Mouse (Mus musculus) embryonic stem cell, embryonic (primary cell): ENCODE results near the gene Crygn.
"Not testable (repeated sequence)": the region's sequence is repeated elsewhere in the genome, so short reads cannot be mapped to it uniquely, and the experiment has no call there.

Experiments used
- CTCF ChIA-PET, 4 experiments: fragments of 300-600 bp in 2 of 4; fragments of 350-600 bp in 2 of 4; sonication (Branson Sonifier 250); formaldehyde crosslinking; loops; one replicate each; lab custom pipeline; 2022; ENCODE audit warnings: inconsistent platforms in 2 of 4; lab: Charles Lee
- POLR2A ChIA-PET, 4 experiments: fragments of 300-600 bp in 2 of 4; fragments of 350-600 bp in 2 of 4; sonication (Branson Sonifier 250); formaldehyde crosslinking; loops; one replicate each; lab custom pipeline; 2022; ENCODE audit warnings: antibody characterized with exemption in 4 of 4, inconsistent platforms in 1 of 4; lab: Charles Lee

Crygn gene

DNA sequence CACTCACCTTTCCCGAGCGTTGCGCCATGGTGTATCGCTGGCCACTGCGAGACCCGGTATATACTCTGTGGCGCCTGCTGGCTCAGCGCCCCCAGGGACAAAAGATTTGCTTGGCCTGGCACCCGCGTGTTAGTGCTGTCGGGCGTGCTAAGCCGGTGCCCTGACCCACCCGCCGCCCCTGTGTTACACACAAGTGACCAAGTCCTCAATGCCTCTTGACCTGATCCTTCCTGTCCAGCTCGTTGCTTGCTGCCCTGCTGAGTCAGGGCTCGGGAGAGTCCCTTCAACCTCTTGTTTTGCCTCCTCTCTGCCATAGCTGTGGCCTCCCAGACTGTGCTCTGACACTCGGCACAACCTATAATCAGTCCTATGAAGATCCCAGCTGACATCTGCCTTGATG is at the start of gene Crygn:
Gene Crygn (minus strand): TSS at position 193 of the 400 bp plus-strand sequence.
- POLR2A ChIA-PET: interaction anchor here in 2 of 4 experiments (0.7 to 3.7 kb wide), 9 partner anchors 8 to 74 kb away, joined by 3 to 26 read pairs (median 3); partner anchors contain the start of genes Nub1 (in 1 of the 2) and Wdr86 (in 1 of the 2)
- CTCF ChIA-PET: interaction anchor here in 2 of 4 experiments (0.6 to 1.4 kb wide), 3 partner anchors 22 to 249 kb away, joined by 3 to 5 read pairs (median 4); no protein-coding TSS in a partner anchor

DNA sequence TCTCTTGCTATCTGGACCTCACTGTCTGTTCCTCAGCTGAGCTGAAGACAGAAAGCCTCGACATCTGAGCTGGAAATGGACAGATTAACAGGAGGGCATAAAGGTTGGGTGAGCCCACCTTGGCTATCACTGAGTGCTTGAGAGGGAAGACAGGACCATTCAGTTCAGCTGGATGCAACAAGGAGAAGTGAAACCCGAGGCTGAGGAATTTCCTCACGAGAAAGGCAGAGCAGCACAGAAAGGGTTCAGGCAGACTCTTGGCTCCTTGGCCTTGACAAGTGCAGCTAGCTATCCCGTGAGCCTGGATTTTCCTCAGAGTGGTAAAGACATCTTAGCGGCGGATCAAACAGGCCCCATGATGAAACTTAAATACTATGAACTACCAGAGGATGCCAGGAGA is 47.4 kb upstream of the Crygn start:
- ChIA-PET CTCF (interaction anchor here in 1 of 4 experiments (0.8 to 1.2 kb wide), 2 partner anchors 53 to 205 kb away, joined by 3 to 4 read pairs; no protein-coding TSS in a partner anchor), POLR2A (interaction anchor here in 1 of 4 experiments (1.2 to 1.9 kb wide), 4 partner anchors 19 to 55 kb away, joined by 3 to 6 read pairs (median 4); no protein-coding TSS in a partner anchor)

DNA sequence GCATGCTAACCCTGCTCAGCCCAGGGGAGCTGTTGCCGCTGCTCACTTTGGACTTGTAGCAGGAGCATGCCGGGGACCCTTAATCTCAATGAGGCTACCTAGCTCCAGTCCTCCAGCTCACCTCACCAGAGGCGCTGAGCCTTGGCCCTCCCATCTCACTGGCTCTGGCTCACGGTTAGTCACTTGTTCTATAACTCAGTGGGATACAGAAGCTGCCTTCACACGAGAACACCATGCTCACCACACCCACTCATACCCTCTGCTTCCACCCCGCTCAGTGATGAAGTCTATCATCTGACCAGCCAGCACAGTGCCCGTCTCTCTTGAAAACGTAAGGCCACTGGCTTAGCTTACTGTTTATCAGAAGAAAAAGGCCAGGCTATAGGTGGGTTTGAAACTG is 46.9 kb upstream of the Crygn start:
- ChIA-PET CTCF (interaction anchor here in 1 of 4 experiments (0.8 to 1.2 kb wide), 2 partner anchors 53 to 206 kb away, joined by 3 to 4 read pairs; no protein-coding TSS in a partner anchor), POLR2A (interaction anchor here in 2 of 4 experiments (0.6 to 1.9 kb wide), 5 partner anchors 22 to 120 kb away, joined by 4 to 6 read pairs (median 5); partner anchors contain the start of gene Rheb (in 1 of the 2))

DNA sequence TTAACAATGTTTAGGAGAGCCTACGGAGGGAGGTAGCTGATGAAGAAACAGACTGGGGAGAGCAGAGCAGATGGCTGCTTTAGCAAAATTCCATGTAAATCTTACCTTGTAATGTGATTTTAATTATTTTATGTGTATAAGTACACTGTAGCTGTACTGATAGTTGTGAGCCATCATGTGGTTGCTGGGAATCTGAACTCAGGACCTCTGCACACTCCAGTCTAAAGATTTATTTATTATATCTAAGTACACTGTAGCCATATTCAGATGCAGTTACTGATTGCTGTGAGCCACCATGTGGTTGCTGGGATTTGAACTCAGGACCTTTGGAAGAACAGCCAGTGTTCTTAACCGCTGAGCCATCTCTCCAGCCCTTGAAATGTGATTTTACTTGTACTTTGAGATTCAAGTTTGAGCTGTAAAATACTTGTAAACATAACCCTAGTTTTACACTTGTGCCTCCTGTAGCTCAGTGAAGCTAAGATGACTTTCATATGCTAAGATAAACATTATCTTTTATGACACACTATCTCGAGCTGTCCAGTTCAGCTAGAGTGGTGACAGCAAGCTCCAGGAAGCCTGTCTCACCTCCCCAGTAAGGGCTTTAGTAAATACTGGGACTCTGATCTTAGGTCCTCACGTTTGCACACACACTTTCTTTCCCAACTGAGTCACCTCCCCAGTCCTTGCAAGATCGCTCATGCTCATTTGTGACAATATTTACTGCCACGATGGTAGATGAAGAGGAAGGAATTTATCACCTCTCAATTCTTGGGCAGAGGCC is 44.2 kb upstream of the Crygn start:
- ChIA-PET CTCF (interaction anchor here in 1 of 4 experiments (0.8 kb wide), 1 partner anchor 10 kb away, joined by 3 read pairs; no protein-coding TSS in a partner anchor), POLR2A (no interaction called here)

DNA sequence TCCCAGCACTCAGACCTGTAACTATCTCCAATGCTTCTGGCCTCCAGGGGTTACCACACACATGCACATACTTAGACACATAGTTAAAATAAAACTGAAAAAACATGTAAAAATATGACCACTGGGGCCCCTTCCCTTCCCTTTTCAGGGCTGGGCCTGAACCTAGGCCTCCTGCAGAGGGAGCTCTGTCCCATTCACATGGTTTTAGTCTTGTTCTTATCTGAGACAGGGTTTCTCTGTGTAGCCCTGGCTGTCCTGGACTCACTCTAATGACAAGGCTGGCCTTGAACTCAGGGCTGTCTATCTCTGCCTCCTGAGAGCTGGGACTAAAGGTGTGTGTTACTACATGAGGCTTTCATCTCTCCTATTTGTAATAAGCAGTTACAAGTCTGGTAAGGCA is 42.6 kb upstream of the Crygn start:
- CTCF ChIA-PET: interaction anchor here in 3 of 4 experiments (0.6 to 2.7 kb wide), 8 partner anchors 21 to 210 kb away, joined by 3 to 8 read pairs (median 3); no protein-coding TSS in a partner anchor
- POLR2A ChIA-PET: interaction anchor here in 2 of 4 experiments (0.8 to 1.2 kb wide), 4 partner anchors 48 to 115 kb away, joined by 3 to 4 read pairs (median 3); partner anchors contain the start of gene Nub1 (in 1 of the 2)

DNA sequence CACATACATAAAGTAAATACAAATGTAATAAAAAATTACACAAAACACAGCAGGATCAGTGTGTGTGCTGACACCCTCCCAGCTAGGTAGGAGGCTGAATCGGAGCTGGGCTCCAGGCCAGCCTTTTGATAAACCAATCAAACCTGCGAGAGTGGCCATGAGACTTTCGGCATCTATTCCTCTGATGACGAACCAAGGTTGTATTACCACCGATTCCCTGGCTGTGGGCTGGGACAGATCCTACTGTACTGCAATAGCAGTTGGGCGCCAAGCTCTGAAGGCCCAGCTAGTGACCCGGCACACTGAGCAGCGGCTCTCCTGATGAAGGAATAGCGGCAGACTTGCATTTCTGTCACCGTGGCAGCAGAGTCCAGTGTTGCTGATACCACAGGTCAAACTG is 40.8 kb upstream of the Crygn start:
- POLR2A ChIA-PET: interaction anchor here in 3 of 4 experiments (0.7 to 1.3 kb wide), 5 partner anchors 12 to 113 kb away, joined by 3 to 4 read pairs (median 3); partner anchors contain the start of genes Nub1 (in 1 of the 3) and Rheb (in 1 of the 3)
- CTCF ChIA-PET: interaction anchor here in 2 of 4 experiments (2.0 to 2.7 kb wide), 2 partner anchors 19 to 212 kb away, joined by 5 to 8 read pairs; no protein-coding TSS in a partner anchor

DNA sequence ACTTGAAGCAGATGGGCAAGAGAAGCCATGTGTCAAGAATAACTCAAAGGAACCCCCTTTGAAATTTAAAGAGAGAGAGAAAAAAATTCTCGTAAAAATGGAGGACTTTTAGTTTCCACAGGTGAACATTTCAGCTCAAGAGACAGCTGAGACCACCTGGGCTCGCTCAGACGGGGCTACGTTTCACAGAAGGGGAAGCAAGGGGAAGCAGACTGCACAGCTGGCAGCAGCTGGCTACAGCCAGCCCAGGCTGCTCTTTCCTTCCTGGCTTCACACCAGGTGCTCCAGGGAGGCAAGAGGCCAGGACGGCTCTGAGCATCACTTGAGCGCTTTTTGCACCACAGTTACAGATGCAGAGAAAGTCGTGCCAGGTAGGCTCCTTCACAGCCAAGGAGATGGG is 40.0 kb upstream of the Crygn start:
- ChIA-PET POLR2A (interaction anchor here in 3 of 4 experiments (0.8 to 1.0 kb wide), 3 partner anchors 9 to 119 kb away, joined by 3 to 4 read pairs (median 3); partner anchors contain the start of gene Rheb (in 1 of the 3)), CTCF (interaction anchor here in 1 of 4 experiments (2.0 kb wide), 1 partner anchor 18 kb away, joined by 5 read pairs; no protein-coding TSS in a partner anchor)

DNA sequence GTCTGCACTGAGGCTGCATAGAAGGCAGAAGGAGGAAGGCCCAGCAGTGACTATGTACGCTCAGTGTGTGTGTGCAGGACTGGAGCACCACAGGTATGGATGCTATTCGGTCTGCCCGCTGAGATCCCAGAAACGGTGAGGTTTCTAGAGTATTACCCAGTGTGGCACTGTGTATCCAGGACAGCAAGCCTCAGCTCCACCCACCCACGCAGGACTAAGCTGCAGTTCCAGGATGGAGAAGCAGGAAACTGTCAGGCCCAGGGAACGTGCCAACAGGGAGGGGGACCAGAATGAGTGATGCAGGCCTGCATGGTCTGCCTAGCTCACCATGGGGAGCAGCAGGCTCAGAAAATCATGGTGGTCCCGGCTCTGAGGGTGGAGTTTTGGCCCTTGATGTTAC is 35.2 kb upstream of the Crygn start:
- POLR2A ChIA-PET: interaction anchor here in 3 of 4 experiments (0.6 to 2.0 kb wide), 5 partner anchors 14 to 107 kb away, joined by 3 to 6 read pairs (median 5); partner anchors contain the start of gene Nub1 (in 1 of the 3)
- CTCF ChIA-PET: interaction anchor here in 3 of 4 experiments (0.5 to 1.0 kb wide), 5 partner anchors 12 to 218 kb away, joined by 3 to 13 read pairs (median 4); no protein-coding TSS in a partner anchor

DNA sequence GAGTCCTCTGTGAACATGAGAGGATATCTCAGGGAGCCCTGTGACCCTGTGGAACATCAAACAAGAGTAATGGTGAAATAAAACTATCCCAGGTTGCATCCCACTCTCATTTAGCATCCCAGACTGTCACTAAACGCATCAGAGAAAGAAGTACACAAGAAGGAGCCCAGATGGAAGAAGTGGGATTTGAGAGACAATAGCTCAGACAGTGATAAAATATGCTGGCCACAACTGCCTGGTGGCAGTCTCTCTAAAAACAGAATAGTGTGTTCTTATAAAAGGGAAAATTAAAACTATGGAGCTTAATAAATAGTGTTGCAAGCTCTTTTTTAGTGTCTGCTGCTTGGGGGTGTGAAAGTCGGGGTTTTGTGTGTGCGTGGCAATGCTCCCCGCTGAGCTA is 25.1 kb upstream of the Crygn start:
- ChIA-PET POLR2A (interaction anchor here in 3 of 4 experiments (0.6 to 1.5 kb wide), 4 partner anchors 31 to 446 kb away, joined by 3 to 5 read pairs (median 3); no protein-coding TSS in a partner anchor), CTCF (no interaction called here)

DNA sequence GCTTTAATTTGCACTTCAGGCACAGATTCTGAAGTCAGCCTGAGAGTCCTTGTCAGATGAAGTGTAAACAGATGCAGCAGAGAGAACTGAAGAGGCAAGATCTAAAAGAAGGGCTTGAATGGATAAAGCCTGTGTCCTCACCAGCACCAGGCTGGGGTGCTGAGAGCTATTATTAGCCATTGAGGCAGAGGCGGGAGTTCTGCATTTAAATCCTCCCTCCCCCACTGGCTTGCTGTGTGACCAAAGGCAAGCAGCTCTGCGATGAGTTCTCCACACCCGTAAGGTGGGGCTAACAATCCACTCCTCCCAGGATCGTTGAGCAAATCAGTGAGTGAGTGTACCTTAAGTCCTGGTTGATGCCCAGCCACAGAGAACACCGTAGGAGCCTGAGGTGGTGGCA is 23.2 kb upstream of the Crygn start:
- POLR2A ChIA-PET: interaction anchor here in 3 of 4 experiments (0.5 to 6.3 kb wide), 7 partner anchors 18 to 229 kb away, joined by 3 to 56 read pairs (median 3); partner anchors contain the start of genes Nub1 (in 2 of the 3) and Crygn (in 1 of the 3)
- CTCF ChIA-PET: interaction anchor here in 3 of 4 experiments (0.5 to 2.6 kb wide), 7 partner anchors 12 to 1042 kb away, joined by 3 to 23 read pairs (median 3); no protein-coding TSS in a partner anchor

DNA sequence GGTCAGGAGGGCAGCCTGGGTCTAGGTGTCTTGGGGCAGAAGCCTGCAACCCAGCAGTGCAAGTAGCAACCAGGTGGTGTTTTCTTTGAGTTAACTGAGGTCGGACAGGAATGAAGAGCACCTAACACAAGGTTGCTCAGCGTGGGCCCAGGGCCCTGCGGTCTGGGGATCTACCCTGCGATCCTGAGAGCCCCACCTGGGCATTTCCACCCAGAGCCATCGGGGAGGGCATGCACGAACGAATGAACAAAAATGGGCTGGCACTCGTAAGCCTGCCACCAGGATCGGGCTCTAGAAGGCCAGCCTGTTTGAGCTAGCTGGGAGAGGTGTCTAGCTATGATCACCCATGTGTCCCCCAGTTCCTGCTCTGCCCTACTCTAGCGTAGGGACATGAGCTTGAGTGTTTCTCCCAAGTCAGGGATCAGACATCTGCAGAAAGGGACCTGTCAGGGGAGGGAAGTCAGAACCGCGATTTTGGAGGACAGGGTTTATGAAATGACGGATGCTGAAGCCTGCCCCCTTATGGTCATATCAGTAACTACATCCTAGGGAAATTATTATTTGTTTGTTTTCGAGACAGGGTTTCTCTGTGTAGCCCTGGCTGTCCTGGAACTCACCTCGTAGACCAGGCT is 22.2 kb upstream of the Crygn start:
- CTCF ChIA-PET: interaction anchor here (0.5 to 2.6 kb wide), 22 partner anchors 13 to 1555 kb away, joined by 3 to 23 read pairs (median 4); partner anchors contain the start of genes Crygn (in 1 of the 4) and Rheb (in 1 of the 4)
- POLR2A ChIA-PET: interaction anchor here in 3 of 4 experiments (0.5 to 6.3 kb wide), 13 partner anchors 13 to 104 kb away, joined by 3 to 56 read pairs (median 5); partner anchors contain the start of genes Crygn (in 1 of the 3), Nub1 (in 1 of the 3) and Rheb (in 1 of the 3)

DNA sequence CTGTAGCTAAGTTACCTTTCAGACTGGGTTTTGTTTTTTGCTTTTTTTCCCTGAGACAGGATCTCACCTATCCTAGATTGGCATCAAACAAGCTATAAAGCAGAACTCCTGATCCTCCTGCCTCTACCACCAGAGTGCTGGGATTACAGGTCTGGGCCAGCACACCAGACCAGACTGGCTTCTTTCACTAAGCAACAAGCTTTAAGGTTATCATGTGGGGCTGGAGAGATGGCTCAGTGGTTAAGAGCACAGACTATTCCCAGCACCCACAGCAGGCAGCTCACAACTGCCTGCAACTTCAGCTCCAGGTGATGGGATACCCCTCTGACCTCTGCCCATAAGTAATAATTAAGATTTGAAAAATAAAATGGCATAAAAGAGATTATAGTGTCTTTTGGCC is 21.5 kb upstream of the Crygn start:
- ChIA-PET POLR2A (interaction anchor here (0.8 to 6.3 kb wide), 13 partner anchors 13 to 303 kb away, joined by 3 to 56 read pairs (median 5); partner anchors contain the start of genes Nub1 (in 3 of the 4) and Crygn (in 1 of the 4)), CTCF (interaction anchor here (0.5 to 2.6 kb wide), 22 partner anchors 14 to 1554 kb away, joined by 3 to 23 read pairs (median 4); partner anchors contain the start of genes Crygn (in 1 of the 4) and Rheb (in 1 of the 4))

DNA sequence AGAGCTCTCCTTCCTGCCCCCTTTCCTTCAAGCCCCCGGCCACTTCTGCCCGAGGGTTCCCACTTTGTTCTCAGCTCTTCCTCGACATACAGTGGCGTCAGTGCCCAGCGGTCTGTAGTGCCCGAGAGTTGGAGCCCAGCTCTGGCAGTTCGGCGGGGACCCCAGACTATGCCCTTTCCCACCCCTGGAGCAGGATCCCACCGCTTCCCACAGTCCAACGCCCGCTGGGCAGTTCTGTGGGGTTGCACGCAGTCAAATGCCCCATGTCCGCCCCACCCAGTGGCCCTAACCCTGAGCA is 21.0 kb upstream of the Crygn start:
- ChIA-PET CTCF (interaction anchor here (0.5 to 2.6 kb wide), 13 partner anchors 20 to 885 kb away, joined by 3 to 23 read pairs (median 4); no protein-coding TSS in a partner anchor), POLR2A (interaction anchor here (0.7 to 6.3 kb wide), 15 partner anchors 14 to 304 kb away, joined by 3 to 56 read pairs (median 5); partner anchors contain the start of genes Nub1 (in 3 of the 4) and Crygn (in 1 of the 4))

DNA sequence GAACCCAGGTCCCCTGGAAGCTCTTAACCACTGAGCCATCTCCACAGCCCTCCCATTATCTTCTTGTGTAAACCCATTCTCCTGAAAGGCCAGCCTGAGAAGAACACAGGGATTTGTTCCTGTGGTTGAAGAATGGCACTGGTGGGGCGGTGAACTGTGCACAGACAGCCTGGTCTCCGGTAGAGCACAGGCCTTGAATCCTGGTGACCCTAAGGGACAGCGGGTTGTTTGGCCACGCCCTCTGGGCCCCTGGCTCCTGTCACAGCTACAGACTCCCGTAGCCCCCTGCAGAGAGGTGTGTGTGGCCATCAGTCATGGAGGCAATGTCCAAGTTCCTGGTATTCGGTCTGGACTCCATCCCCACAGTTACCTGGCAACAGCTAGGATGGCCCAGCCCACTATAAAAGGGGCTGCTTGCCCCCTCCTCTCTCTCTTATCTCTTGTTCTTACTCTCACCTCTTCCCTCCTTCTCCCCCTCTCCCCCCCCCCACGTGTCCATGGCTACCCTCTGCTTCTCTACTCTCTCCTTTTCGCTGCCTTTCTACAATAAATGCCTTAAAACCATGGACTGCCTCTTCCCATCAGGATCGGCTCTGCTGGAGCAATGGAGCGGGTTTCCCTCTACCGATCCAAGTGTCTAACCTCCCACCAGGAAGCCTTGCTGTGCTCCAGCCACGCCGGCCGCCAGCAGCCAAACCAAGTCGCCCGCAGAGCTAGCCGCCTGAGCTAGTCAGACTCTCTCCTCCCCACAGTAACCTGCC is 20.5 kb upstream of the Crygn start:
- CTCF ChIA-PET: interaction anchor here (0.6 to 2.6 kb wide), 12 partner anchors 20 to 884 kb away, joined by 3 to 23 read pairs (median 4); no protein-coding TSS in a partner anchor

DNA sequence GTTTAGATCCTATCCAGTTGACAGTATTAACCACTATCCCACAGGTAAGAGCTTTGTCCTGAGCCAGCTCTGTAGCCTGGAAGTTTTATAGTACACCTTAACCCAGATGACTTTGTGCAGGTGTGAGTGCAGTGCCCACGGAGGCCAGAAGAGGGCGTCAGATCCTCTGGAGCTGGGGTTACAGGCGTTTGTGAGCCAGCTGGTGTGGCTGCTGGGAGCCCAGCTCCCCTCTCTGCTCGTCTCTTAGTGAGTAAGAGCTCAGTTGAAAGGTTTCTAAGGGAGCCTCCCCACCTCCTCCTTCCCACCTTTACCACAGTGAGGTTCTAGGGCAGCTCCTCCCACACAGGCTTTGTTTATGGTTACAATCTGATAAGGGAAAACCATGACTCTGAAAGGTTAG is 18.9 kb upstream of the Crygn start:
- ChIA-PET CTCF (interaction anchor here in 1 of 4 experiments (1.1 kb wide), 1 partner anchor 25 kb away, joined by 3 read pairs; no protein-coding TSS in a partner anchor), POLR2A (interaction anchor here in 2 of 4 experiments (0.7 to 6.3 kb wide), 5 partner anchors 19 to 91 kb away, joined by 3 to 56 read pairs (median 26); partner anchors contain the start of genes Crygn (in 1 of the 2) and Nub1 (in 1 of the 2))

More for the DNA sequence above, 20.5 kb upstream of the Crygn start:
- POLR2A ChIA-PET: interaction anchor here (0.7 to 6.3 kb wide), 16 partner anchors 14 to 395 kb away, joined by 3 to 56 read pairs (median 4); partner anchors contain the start of genes Nub1 (in 3 of the 4) and Crygn (in 1 of the 4)

DNA sequence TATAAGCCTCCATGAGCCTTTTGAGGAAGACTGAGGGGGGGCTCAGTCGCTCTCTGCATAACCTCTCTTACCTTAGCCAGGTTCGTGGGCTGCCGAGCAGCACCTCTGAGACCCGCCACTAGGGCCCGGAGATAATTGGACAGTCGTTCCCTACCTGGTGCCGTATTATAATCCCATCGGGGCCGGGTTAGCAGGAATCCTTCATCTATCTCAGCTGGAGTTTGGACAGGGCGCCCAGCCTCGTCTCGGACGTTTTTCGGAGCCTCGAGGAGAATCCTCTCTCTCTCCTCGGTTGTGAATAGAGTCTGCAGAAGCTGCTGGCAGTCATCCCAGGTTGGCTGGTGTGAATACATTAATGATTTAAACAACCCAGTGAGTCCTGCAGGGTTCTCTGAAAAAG is 16.7 kb upstream of the Crygn start:
- POLR2A ChIA-PET: not testable (repeated sequence)
- CTCF ChIA-PET: interaction anchor here in 1 of 4 experiments (0.7 kb wide), 1 partner anchor 47 kb away, joined by 3 read pairs; no protein-coding TSS in a partner anchor
